Mouse (Mus musculus) bone marrow, adult 2 months (tissue): ENCODE measurements around the gene Sphk2. TPM values are rescaled to one million over a fixed set of nuclear protein-coding genes. Genes with fewer than 3 reads are reported as not detected.
A peak's percentile ranks its signal among the peaks of the same experiment; 100 is the strongest.

Source experiments
- H3K27ac ChIP-seq: fragments of 200-500 bp; 2 replicates; pipeline ENCODE4 v1.5.1; 2012; ENCODE audit warnings: low read depth, mild to moderate bottlenecking, control low read depth, inconsistent platforms, low read length; ENCODE audit not compliant: control insufficient read depth, poor library complexity, insufficient read depth
- H3K4me1 ChIP-seq: fragments of 200-500 bp; 2 replicates; pipeline ENCODE4 v1.6.1; 2011; ENCODE audit warnings: low read length; ENCODE audit not compliant: control insufficient read depth, insufficient read depth
- H3K4me3 ChIP-seq: fragments of 200-500 bp; replicated peaks from 2 replicates; pipeline ENCODE3; 2011; ENCODE audit warnings: mild to moderate bottlenecking, low read depth, low read length, control low read depth; ENCODE audit not compliant: control insufficient read depth
- CTCF ChIP-seq: fragments of 200-500 bp; IDR thresholded peaks from 2 replicates; pipeline ENCODE4 v1.5.1; 2011; ENCODE audit warnings: low read length, control low read depth; ENCODE audit not compliant: control insufficient read depth, insufficient read depth
- POLR2A ChIP-seq: fragments of 200-500 bp; IDR thresholded peaks from 2 replicates; pipeline ENCODE4 v1.6.1; 2011; ENCODE audit warnings: low read depth, mild to moderate bottlenecking, control low read depth, low read length, borderline replicate concordance; ENCODE audit not compliant: control insufficient read depth
- WGBS: fragments of 180-500 bp; shearing (Covaris S2); methylation state at CpG from one replicate; pipeline ENCODE4 v1.1.7; 2018; 5-methylcytosine and 5-hydroxymethylcytosine counted together
- polyA plus RNA-seq: library from polyadenylated mRNA; stranded (reverse); fragments of >200 nt; gene quantifications from 2 replicates; pipeline ENCODE4 v1.2.4, GENCODE M21; 2011; ENCODE audit warnings: low replicate concordance; ENCODE audit not compliant: missing spikeins, insufficient read depth, insufficient read length

Sphk2 gene
- polyA plus RNA-seq, 1 experiment = 24.4 TPM

DNA sequence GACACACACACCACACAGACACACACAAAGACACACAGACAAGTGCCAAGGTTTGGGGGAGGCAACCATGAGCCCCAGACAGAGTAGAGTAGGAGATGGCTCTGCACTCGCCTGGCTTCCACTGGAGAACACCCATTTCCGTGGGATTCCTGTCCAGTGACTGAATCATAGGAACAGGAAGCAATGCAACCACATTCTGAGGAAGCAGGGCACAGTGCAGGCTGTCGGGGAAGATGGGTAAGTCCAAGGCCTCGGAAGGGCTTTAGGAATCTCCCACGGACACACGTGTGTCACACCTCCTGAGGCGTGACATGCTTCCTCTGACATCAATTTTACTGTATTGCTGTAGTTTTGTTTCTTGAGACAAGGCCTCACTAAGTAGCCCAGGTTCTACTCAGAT, 30.3 kb upstream of the Sphk2 start:
- 53% methylated on average over 7 of the region's 7 CpGs for WGBS
- TF ChIP-seq POLR2A = no peak
- no peak for TF ChIP-seq CTCF
- Histone ChIP-seq H3K27ac (no peak overlapping the region), H3K4me3 (no peak overlapping the region), H3K4me1 (no peaks in the 10 kb centered on the region)

DNA sequence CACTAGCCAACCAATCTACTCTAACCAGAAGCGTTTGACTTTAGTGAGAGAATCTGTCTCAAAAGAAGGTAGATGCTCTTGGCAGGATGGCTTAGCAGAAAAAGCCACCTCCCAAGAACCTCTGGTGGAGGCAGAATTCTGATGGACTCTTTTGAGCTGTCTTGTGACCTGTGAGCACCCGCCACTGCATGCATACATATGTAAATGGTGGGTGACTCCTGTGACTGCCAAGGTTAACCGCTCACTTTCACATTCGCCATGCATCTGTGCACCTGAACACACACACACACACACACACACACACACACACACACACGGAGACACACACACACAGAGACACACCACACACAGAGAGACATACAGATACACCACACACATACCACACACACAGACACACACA, 29.6 kb upstream of the Sphk2 start:
- no peak for TF ChIP-seq POLR2A
- TF ChIP-seq CTCF = no peak
- Histone ChIP-seq H3K27ac (no peak overlapping the region), H3K4me3 (no peak overlapping the region), H3K4me1 (no peaks in the 10 kb centered on the region)
- 87% methylated on average over 5 of the region's 5 CpGs for WGBS

GRCm38 (mm10) chr7:45746518-45746917, 28.7 kb upstream of the Sphk2 start:
- no peak overlapping the region for H3K4me3 ChIP-seq
- TF ChIP-seq POLR2A (no peak), CTCF (peak; percentile 48)
- WGBS = 79% methylated on average over 6 of the region's 6 CpGs

DNA sequence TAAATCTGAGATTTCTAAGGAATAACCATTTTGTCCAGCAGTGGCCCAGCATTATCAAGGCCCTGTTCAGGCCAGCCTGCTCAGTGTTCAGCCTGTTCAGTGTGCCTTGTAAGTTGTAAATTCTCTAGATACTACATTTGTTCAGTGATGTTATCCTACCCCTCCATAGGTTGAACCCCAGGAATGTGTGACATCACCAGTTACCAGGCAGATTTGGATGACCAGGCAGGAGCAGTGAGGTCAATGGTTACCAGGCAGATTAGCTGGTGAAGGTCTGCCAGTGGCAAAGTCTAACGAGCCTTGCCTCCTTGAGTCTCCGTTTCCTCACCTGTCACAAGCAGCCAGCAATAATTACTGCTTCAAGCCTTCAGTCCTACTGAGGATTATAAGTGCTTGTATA, 26.6 kb upstream of the Sphk2 start:
- 51% methylated on average over 2 of the region's 2 CpGs for WGBS
- Histone ChIP-seq H3K4me3 (no peak overlapping the region), H3K27ac (no peak overlapping the region), H3K4me1 (peaks cover 4% of the 10 kb centered on the region; the same call in 1 of the 2 replicates)
- TF ChIP-seq CTCF = no peak
- TF ChIP-seq POLR2A = no peak

More at GRCm38 (mm10) chr7:45746518-45746917, 28.7 kb upstream of the Sphk2 start:
- peaks cover 3% of the 10 kb centered on the region; the same call in 1 of the 2 replicates for H3K4me1 ChIP-seq
- H3K27ac ChIP-seq = no peak overlapping the region

DNA sequence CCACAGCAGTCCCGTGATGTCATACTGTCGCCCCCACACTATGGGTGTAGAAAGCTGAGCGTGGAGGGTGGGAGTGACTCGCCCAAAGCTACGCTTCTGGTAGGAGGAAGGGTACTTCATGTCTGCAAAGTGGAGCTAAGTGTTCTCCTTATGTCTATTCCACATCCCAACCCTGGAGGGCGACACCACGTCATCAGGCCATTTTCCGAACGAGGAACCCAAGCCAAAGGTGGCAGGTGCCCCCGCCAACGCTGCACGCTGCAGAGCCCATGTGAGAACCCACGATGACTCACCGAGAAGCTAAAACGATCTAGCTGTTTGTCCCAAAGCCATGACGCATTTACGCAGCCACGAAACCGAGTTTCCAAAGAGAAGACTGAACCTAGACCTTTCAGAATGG, 24.5 kb upstream of the Sphk2 start:
- H3K4me3 ChIP-seq = peak overlapping the region; percentile 72
- H3K27ac ChIP-seq = no peak overlapping the region
- WGBS = 8% methylated on average over 19 of the region's 19 CpGs
- TF ChIP-seq POLR2A (no peak), CTCF (peak; percentile 14; the same call in 1 of the 2 replicates)
- peaks cover 4% of the 10 kb centered on the region; the same call in 1 of the 2 replicates for H3K4me1 ChIP-seq

DNA sequence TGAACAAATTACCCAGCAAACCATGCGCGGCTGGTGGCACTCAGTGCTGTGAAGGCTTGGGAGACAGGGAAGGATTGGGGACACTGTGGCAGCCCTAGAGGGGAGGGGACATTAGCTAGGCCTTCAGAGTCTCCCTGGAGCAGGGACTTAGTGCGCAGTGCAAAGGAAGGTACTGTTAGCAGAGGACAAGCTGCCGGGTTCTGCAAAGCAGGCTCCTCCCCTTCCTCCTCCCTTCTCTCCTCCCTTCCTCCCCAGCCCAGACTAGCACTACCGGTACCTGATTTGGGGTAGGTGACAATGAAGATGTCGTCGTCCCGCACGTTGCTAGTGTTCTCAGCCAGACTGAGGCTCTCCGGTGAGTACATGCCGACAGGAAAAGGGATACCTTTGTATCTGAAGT, 24.0 kb upstream of the Sphk2 start:
- peaks cover 4% of the 10 kb centered on the region; the same call in 1 of the 2 replicates for H3K4me1 ChIP-seq
- peak overlapping the region; percentile 72 for H3K4me3 ChIP-seq
- TF ChIP-seq POLR2A (peak; percentile 71; the same call in 1 of the 2 replicates), CTCF (no peak)
- WGBS = 10% methylated on average over 11 of the region's 11 CpGs
- peak overlapping the region; percentile 54 for H3K27ac ChIP-seq

DNA sequence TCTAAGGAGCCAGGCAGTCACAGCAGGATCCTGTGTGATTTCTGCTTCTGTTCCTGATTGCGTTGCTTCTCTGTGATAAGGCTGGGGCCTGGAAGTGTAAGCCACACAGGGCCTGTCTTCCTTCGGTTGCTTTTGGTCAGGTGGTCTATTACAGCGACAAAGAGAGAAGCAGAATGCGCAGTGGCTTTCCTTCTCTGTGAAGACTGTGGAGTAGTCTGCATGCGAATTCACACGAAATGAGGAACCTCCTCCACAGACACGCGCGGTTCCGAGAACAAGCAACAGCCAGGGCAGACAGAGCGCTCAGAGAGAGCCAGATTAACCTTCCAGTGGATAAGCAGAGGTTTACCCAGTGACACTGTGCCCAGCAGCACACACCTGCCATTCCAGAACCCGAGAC, 23.5 kb upstream of the Sphk2 start:
- Histone ChIP-seq H3K27ac (peak overlapping the region; percentile 54), H3K4me3 (peak overlapping the region; percentile 72), H3K4me1 (peaks cover 4% of the 10 kb centered on the region; the same call in 1 of the 2 replicates)
- WGBS = 10% methylated on average over 12 of the region's 12 CpGs
- no peak for TF ChIP-seq POLR2A

DNA sequence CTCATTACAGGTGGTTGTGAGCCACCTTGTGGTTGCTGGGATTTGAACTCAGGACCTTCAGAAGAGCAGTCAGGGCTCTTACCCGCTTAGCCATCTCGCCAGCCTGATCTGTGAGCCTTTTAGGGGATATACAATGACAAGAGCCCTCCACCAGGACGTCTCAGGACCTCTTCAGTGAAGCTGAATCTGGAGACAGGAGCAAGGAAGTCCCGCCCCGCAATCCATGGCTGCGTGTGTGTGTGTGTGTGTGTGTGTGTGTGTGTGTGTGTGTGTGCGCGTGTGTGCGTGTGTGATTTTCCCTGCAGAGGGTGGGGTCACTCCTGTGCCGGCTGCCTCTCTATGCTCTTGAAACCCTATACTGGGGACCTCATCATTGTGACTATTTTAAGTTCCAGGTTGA, 22.0 kb upstream of the Sphk2 start:
- Histone ChIP-seq H3K27ac (no peak overlapping the region), H3K4me1 (peaks cover 4% of the 10 kb centered on the region; the same call in 1 of the 2 replicates), H3K4me3 (no peak overlapping the region)
- 66% methylated on average over 10 of the region's 10 CpGs for WGBS
- TF ChIP-seq CTCF = no peak
- no peak for TF ChIP-seq POLR2A
